Mouse (Mus musculus): ENCODE results near the gene Arhgef39. TPM values are rescaled to one million over a fixed set of nuclear protein-coding genes. Genes with fewer than 3 reads are reported as not detected.

Gene Arhgef39
- polyA plus RNA-seq (2014; fragmentation: Nextera tagmentation; extraction: Ambion mirVana) = 41.0 and 43.7 TPM in 2 replicates

- H3K4me3 ChIP-seq (ENCODE audit: low read depth, low read length) = peak within 1 kb of the TSS; percentile 57
- 0 out of 2 replicates have a peak within 1 kb of the TSS, but pooled peaks have one; percentile 3 for H3K27ac ChIP-seq (replicated peaks; ENCODE audit: low read depth, low read length)
- H3K4me2 ChIP-seq (ENCODE audit: low read depth, low read length) = peak within 1 kb of the TSS; percentile 66
- H3K36me3 ChIP-seq (replicated peaks; ENCODE audit: control insufficient read depth, insufficient read depth, low read depth, low read length) = 0 out of 2 replicates have a peak, but pooled peaks cover 3% of the 10 kb centered on the region
- no peaks in the 10 kb centered on the region for H3K9me3 ChIP-seq (replicated peaks; ENCODE audit: control insufficient read depth, low read length)
- 6% methylated on average over 50 of the region's 50 CpGs for WGBS
- H3K27me3 ChIP-seq (ENCODE audit: control insufficient read depth, insufficient read depth, low read length) = no peaks in the 10 kb centered on the region
- H3K9ac ChIP-seq (replicated peaks; ENCODE audit: low read length) = peak within 1 kb of the TSS; percentile 67
- peaks cover 8% of the 10 kb centered on the region for H3K4me1 ChIP-seq (ENCODE audit: control insufficient read depth, insufficient read depth, low read length)
- DNase-seq (ENCODE audit: low spot score) = peak; percentile 93
- ATAC-seq (replicated peaks; ENCODE audit: insufficient number of reproducible peaks, low FRiP score, low TSS enrichment, low read depth) = peak; percentile 81
These were observed at the start of gene Arhgef39 for GRCm38 (mm10) chr4:43499407-43500333. TSS of gene Arhgef39 (minus strand) at chr4:43499695.

DNA sequence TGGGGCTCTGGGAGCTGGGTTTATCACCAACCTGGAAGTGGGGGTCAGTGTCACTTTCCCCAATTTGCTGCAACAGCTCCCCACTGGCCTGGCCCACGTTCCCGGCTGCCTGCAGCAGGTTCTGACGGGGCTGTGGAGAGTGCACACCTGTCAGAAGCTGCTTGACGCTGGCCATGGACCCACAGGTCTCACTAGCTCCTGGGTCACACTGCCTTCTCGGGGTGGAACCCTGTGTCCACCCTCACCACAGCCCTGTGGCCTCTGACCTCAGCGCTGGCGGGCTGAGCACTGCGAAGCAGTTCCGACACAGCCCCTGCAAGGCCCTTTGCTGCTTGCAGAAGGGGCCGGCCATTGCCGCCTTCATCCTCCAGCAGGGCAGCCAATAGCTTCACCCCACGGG is 49.6 kb upstream of the Arhgef39 start:
- Histone ChIP-seq H3K4me1 (ENCODE audit: control insufficient read depth, insufficient read depth, low read length) (no peaks in the 10 kb centered on the region), H3K36me3 (replicated peaks; ENCODE audit: control insufficient read depth, insufficient read depth, low read depth, low read length) (peaks cover 36% of the 10 kb centered on the region), H3K9me3 (replicated peaks; ENCODE audit: control insufficient read depth, low read length) (no peaks in the 10 kb centered on the region), H3K4me2 (ENCODE audit: low read depth, low read length) (no peak overlapping the region), H3K27me3 (ENCODE audit: control insufficient read depth, insufficient read depth, low read length) (no peaks in the 10 kb centered on the region), H3K27ac (replicated peaks; ENCODE audit: low read depth, low read length) (no peak overlapping the region), H3K4me3 (ENCODE audit: low read depth, low read length) (no peak overlapping the region), H3K9ac (replicated peaks; ENCODE audit: low read length) (no peak overlapping the region)
- DNase-seq (ENCODE audit: low spot score) = no peak
- WGBS = 94% methylated on average over 12 of the region's 12 CpGs
- no peak for ATAC-seq (replicated peaks; ENCODE audit: insufficient number of reproducible peaks, low FRiP score, low TSS enrichment, low read depth)

DNA sequence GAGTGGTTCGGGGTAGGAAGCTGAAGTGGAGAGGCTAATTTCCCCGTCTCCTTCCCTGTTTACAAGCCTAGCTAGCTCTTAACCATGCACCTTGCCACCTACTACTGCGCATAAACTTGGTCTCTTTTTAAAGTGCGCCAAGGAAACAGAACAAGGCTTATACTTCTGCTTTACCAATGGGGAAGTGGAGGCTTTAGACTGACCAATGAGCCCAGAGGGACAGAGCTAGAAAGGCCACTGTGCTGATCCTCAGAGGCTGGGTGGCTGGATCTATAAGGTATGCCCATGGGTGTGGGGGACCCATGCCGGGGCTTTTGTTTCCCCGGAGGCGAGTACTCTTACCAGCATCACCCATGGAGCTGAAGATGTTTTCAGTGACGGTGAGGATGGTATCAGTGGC is 47.7 kb upstream of the Arhgef39 start:
- no peak for DNase-seq (ENCODE audit: low spot score)
- no peak for ATAC-seq (replicated peaks; ENCODE audit: insufficient number of reproducible peaks, low FRiP score, low TSS enrichment, low read depth)
- Histone ChIP-seq H3K4me1 (ENCODE audit: control insufficient read depth, insufficient read depth, low read length) (no peaks in the 10 kb centered on the region), H3K9me3 (replicated peaks; ENCODE audit: control insufficient read depth, low read length) (no peaks in the 10 kb centered on the region), H3K9ac (replicated peaks; ENCODE audit: low read length) (no peak overlapping the region), H3K27me3 (ENCODE audit: control insufficient read depth, insufficient read depth, low read length) (no peaks in the 10 kb centered on the region), H3K27ac (replicated peaks; ENCODE audit: low read depth, low read length) (no peak overlapping the region), H3K4me3 (ENCODE audit: low read depth, low read length) (no peak overlapping the region), H3K4me2 (ENCODE audit: low read depth, low read length) (no peak overlapping the region), H3K36me3 (replicated peaks; ENCODE audit: control insufficient read depth, insufficient read depth, low read depth, low read length) (peaks cover 32% of the 10 kb centered on the region)
- WGBS = 94% methylated on average over 8 of the region's 8 CpGs

GRCm38 (mm10) chr4:43546375-43547047 is 47.0 kb upstream of the Arhgef39 start:
- H3K36me3 ChIP-seq (replicated peaks; ENCODE audit: control insufficient read depth, insufficient read depth, low read depth, low read length) = peaks cover 30% of the 10 kb centered on the region

GRCm38 (mm10) chr4:43542044-43542443 is 42.5 kb upstream of the Arhgef39 start:
- peaks cover 37% of the 10 kb centered on the region for H3K36me3 ChIP-seq (replicated peaks; ENCODE audit: control insufficient read depth, insufficient read depth, low read depth, low read length)

More at GRCm38 (mm10) chr4:43546375-43547047, 47.0 kb upstream of the Arhgef39 start:
- no peak overlapping the region for H3K4me2 ChIP-seq (ENCODE audit: low read depth, low read length)
- no peaks in the 10 kb centered on the region for H3K4me1 ChIP-seq (ENCODE audit: control insufficient read depth, insufficient read depth, low read length)
- DNase-seq (ENCODE audit: low spot score) (no peak), ATAC-seq (replicated peaks; ENCODE audit: insufficient number of reproducible peaks, low FRiP score, low TSS enrichment, low read depth) (no peak)
- WGBS = 96% methylated on average over 12 of the region's 12 CpGs
- no peak overlapping the region for H3K27ac ChIP-seq (replicated peaks; ENCODE audit: low read depth, low read length)
- no peak overlapping the region for H3K9ac ChIP-seq (replicated peaks; ENCODE audit: low read length)
- H3K27me3 ChIP-seq (ENCODE audit: control insufficient read depth, insufficient read depth, low read length) = no peaks in the 10 kb centered on the region
- H3K9me3 ChIP-seq (replicated peaks; ENCODE audit: control insufficient read depth, low read length) = no peaks in the 10 kb centered on the region
- no peak overlapping the region for H3K4me3 ChIP-seq (ENCODE audit: low read depth, low read length)

DNA sequence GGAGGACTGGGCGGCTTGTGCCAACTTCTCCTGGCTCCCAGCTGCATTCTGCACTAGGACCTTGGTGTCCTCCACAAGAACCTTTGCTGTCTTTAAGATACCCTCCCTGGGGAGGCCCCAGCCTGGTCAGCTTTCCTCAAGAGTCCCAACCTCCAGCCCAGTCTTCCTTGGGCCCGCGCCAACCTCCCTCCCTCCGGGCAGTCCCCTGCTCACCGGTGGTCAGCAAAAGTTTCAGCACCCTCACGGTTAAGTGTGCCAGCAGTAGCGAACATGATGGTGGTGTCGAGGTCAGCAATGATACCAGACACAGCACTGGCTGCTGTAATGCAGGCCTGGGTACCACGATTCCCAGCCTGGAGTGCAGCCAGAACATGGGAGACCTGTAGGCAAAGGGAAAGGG is 36.5 kb upstream of the Arhgef39 start:
- ATAC-seq (replicated peaks; ENCODE audit: insufficient number of reproducible peaks, low FRiP score, low TSS enrichment, low read depth) (no peak), DNase-seq (ENCODE audit: low spot score) (no peak)
- no peak overlapping the region for H3K4me2 ChIP-seq (ENCODE audit: low read depth, low read length)
- WGBS = 94% methylated on average over 9 of the region's 9 CpGs
- H3K27ac ChIP-seq (replicated peaks; ENCODE audit: low read depth, low read length) = no peak overlapping the region
- H3K36me3 ChIP-seq (replicated peaks; ENCODE audit: control insufficient read depth, insufficient read depth, low read depth, low read length) = peaks cover 39% of the 10 kb centered on the region
- H3K4me3 ChIP-seq (ENCODE audit: low read depth, low read length) = no peak overlapping the region
- H3K27me3 ChIP-seq (ENCODE audit: control insufficient read depth, insufficient read depth, low read length) = no peaks in the 10 kb centered on the region
- no peak overlapping the region for H3K9ac ChIP-seq (replicated peaks; ENCODE audit: low read length)
- no peaks in the 10 kb centered on the region for H3K9me3 ChIP-seq (replicated peaks; ENCODE audit: control insufficient read depth, low read length)
- no peaks in the 10 kb centered on the region for H3K4me1 ChIP-seq (ENCODE audit: control insufficient read depth, insufficient read depth, low read length)

More at GRCm38 (mm10) chr4:43542044-43542443, 42.5 kb upstream of the Arhgef39 start:
- H3K4me3 ChIP-seq (ENCODE audit: low read depth, low read length) = no peak overlapping the region
- no peak overlapping the region for H3K27ac ChIP-seq (replicated peaks; ENCODE audit: low read depth, low read length)
- no peak for ATAC-seq (replicated peaks; ENCODE audit: insufficient number of reproducible peaks, low FRiP score, low TSS enrichment, low read depth)
- H3K4me1 ChIP-seq (ENCODE audit: control insufficient read depth, insufficient read depth, low read length) = no peaks in the 10 kb centered on the region
- H3K9ac ChIP-seq (replicated peaks; ENCODE audit: low read length) = no peak overlapping the region
- WGBS = 60% methylated on average over 3 of the region's 3 CpGs
- no peaks in the 10 kb centered on the region for H3K27me3 ChIP-seq (ENCODE audit: control insufficient read depth, insufficient read depth, low read length)
- no peak for DNase-seq (ENCODE audit: low spot score)
- H3K9me3 ChIP-seq (replicated peaks; ENCODE audit: control insufficient read depth, low read length) = no peaks in the 10 kb centered on the region
- H3K4me2 ChIP-seq (ENCODE audit: low read depth, low read length) = no peak overlapping the region

- Histone ChIP-seq H3K27ac (replicated peaks; ENCODE audit: low read depth, low read length) (no peak overlapping the region), H3K4me2 (ENCODE audit: low read depth, low read length) (no peak overlapping the region), H3K27me3 (ENCODE audit: control insufficient read depth, insufficient read depth, low read length) (no peaks in the 10 kb centered on the region), H3K9me3 (replicated peaks; ENCODE audit: control insufficient read depth, low read length) (no peaks in the 10 kb centered on the region), H3K9ac (replicated peaks; ENCODE audit: low read length) (no peak overlapping the region), H3K36me3 (replicated peaks; ENCODE audit: control insufficient read depth, insufficient read depth, low read depth, low read length) (peaks cover 39% of the 10 kb centered on the region), H3K4me3 (ENCODE audit: low read depth, low read length) (no peak overlapping the region), H3K4me1 (ENCODE audit: control insufficient read depth, insufficient read depth, low read length) (no peaks in the 10 kb centered on the region)
- no peak for DNase-seq (ENCODE audit: low spot score)
- WGBS = 95% methylated on average over 8 of the region's 8 CpGs
- ATAC-seq (replicated peaks; ENCODE audit: insufficient number of reproducible peaks, low FRiP score, low TSS enrichment, low read depth) = no peak
These were observed 36.1 kb upstream of the Arhgef39 start for GRCm38 (mm10) chr4:43535628-43536027.

DNA sequence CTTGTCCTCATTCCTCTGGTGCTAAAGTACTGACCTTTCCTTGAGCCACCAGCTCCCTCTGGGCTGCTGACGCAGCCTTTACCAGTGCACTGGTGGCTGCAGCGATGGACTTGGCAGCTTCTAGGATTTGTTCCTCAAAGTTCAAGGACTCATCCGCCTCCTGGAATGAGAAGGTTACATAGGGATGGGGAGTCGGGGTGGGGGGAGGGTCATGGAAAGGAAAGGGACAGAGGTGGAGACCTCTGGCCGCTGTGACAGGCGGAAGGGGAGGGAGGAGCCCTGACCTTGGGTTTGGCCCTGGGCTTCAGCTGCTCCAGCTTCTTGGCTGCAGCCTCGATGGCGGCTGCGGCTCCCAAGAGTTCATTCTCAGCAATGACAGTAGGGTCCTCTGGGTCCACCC is 33.8 kb upstream of the Arhgef39 start:
- WGBS = 80% methylated on average over 9 of the region's 9 CpGs
- Histone ChIP-seq H3K4me3 (ENCODE audit: low read depth, low read length) (no peak overlapping the region), H3K4me1 (ENCODE audit: control insufficient read depth, insufficient read depth, low read length) (no peaks in the 10 kb centered on the region), H3K9me3 (replicated peaks; ENCODE audit: control insufficient read depth, low read length) (no peaks in the 10 kb centered on the region), H3K27me3 (ENCODE audit: control insufficient read depth, insufficient read depth, low read length) (no peaks in the 10 kb centered on the region), H3K36me3 (replicated peaks; ENCODE audit: control insufficient read depth, insufficient read depth, low read depth, low read length) (peaks cover 24% of the 10 kb centered on the region), H3K27ac (replicated peaks; ENCODE audit: low read depth, low read length) (no peak overlapping the region), H3K4me2 (ENCODE audit: low read depth, low read length) (no peak overlapping the region), H3K9ac (replicated peaks; ENCODE audit: low read length) (no peak overlapping the region)
- DNase-seq (ENCODE audit: low spot score) (no peak), ATAC-seq (replicated peaks; ENCODE audit: insufficient number of reproducible peaks, low FRiP score, low TSS enrichment, low read depth) (no peak)

Measured in embryonic facial prominence, embryonic 11.5 days (tissue).